Mouse (Mus musculus) urinary bladder, postnatal 10 days (tissue): ENCODE results near the gene 1700010B08Rik.
"Not testable (repeated sequence)": the region's sequence is repeated elsewhere in the genome, so short reads cannot be mapped to it uniquely, and the experiment has no call there.

Source experiments
- DNase-seq: peaks from one replicate; pipeline ENCODE4 v3.0.0; 2022; ENCODE audit warnings: low spot score

The 1700010B08Rik gene

DNA sequence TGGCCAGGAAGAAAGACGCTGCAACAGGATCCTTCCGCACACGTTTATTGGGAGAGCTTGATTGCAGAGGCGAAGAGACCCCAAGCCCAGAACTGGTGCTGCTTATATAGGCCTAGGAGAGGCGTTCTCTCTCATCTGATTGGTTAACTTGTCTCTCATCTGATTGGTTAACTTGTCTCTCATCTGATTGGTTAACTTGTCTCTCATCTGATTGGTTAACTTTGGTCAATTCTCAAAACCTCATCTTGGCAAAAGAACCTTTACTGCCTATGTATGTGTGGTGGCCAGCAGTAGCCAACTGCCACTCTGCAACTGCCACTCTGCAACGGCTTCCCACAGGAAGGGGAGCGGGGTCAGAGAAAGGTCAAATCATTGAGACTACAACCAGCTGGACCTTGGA lies at the start of gene 1700010B08Rik:
TSS of gene 1700010B08Rik (plus strand) at position 301 of the 400 bp plus-strand sequence.
- not testable (repeated sequence) for DNase-seq

DNA sequence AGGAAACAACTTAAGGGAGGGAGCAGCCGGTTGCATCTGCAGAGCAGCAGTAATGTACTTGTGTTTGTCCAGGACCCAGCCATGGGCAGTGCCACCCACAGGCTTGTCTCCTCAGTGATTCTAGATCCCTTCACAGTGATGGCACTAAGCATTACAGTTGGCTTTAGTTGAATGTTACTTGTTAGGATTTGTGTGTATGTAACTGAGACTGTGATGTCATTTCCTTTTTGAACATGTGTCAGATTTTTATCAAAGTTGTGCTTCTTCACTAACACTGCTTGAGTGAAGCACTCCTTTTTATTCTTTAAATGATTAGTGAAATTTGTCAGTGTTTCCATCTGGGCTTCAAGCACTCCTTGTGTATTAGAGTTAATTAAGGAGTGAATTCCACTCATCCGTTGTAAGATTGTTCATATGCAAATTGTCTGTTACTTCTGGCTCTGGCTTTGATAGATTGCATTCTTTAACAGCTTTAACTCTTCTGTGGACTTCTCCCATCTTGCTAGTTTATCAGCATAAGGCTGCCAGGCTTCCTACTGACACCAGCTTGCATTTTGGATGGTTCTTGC lies 46.8 kb upstream of the 1700010B08Rik start:
- DNase-seq = no peak

DNA sequence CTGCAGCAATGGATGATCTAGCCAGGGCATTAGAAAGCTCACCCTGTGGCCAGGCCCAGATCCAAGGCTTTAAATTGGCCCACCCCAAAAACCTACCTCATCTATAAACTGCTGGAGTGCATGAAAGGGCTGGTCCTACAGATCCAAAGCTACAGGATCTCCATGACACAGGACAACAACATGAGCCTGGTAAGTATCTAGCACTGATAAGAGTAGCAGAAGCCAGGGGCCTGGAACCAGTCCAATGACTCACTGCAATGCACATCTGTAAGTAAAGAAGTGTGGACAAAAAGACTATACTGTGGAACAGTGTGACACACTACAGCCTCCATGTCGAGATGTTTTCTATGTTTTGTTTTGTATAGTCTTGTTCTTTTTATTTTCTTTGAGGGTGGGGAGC lies 45.7 kb upstream of the 1700010B08Rik start:
- no peak for DNase-seq

DNA sequence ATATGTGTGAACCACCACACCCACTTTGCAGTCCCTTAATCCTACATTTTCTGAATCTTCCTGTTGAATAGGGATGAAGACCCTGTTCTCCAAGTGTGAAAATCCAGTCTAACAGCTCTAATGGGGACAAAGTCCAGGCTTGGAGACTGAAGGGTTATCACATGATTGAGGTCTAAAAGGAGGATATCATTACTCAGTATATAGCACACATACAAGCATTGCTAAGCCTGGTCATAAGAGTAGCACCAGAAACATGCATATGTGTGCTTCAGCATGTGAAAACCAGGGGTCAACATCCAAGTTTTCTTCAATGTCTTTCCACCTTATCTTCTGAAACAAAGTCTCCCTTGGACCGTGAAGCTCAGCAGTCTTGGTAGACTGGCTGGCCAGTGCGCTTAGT lies 40.6 kb upstream of the 1700010B08Rik start:
- DNase-seq = no peak

DNA sequence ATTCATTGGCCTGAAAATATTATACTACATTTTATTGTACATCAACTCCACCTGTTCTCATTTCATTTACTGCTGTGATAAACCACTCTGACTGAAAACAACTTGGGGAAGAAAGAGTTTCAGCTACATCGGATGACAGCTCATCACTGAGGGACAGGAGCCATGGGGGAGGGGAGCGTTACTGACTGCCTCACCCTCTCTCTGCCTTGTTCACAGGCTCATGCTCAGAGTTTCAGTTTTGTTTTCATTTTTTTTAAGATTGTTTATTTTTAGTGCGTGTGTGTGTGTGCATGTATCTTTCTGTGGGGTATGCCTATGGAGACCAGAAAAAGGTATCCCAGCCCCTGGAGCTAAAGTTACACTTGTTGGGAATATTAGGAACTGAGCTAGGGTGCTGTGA lies 40.0 kb upstream of the 1700010B08Rik start:
- DNase-seq = no peak

DNA sequence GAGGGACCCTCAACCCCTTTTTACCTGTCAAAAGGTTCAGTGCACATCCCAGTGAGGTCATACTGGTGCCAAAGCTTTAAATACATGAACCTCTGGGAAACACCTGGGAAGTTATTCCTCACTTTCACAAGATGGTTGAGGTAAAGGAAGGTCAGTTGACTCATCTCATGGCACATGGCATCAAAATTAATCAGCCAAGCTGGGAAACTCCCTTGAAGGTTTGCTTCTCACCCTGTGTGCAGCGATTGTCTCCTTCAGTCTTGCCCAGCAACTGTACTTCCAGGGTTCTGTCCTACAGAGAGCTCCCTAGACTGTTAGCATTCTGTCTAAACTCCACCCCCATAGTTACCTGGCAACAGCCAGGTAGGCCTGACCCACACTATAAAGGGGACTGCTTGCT lies 39.1 kb upstream of the 1700010B08Rik start:
- no peak for DNase-seq

DNA sequence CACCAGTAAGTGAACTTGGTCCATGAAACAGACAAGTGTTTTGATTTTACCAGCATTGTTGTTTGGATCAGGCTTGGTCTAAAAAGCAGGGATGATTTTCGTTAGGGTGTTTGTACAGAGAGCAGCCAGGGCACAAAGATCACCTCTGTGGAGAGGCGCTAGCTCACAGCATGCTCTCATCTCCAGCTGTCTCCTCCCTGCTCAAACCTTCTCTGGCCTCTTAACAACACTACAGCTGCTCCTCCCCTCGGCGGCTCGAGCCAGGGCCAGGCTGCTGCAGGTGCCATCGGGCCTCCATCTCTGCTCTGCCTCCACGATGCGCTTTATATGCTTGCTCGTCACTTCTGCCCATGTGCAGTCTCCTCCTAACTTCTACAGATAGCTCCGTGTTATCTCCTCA lies 36.4 kb upstream of the 1700010B08Rik start:
- DNase-seq = no peak

DNA sequence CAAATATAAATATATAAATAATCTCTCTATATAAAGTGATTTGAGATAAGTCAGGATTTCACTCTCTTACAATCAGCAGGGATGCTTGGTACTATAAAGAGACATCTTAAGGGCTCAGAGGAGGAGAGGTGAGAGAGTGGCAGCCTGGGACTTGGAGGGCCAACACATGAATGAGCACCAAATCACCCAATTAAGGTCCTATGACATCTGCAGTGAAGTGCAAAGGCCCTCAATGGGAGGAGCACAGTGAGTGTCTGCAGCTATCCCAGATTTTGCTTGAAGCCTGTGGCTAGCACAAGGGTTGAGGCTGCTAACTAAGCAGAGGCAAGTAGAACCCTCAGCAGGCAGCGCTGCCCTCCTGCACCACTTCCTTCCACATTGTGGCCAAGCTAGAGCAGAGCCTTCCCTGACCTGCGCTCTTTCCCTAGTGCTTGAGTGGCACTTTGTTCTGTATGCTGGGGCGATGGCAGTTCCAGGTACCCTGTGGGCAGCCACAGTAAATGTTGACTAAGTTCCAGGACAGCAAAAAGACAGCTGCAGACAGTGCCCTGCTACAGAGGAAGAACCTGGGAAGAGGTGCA lies 33.3 kb upstream of the 1700010B08Rik start:
- no peak for DNase-seq

DNA sequence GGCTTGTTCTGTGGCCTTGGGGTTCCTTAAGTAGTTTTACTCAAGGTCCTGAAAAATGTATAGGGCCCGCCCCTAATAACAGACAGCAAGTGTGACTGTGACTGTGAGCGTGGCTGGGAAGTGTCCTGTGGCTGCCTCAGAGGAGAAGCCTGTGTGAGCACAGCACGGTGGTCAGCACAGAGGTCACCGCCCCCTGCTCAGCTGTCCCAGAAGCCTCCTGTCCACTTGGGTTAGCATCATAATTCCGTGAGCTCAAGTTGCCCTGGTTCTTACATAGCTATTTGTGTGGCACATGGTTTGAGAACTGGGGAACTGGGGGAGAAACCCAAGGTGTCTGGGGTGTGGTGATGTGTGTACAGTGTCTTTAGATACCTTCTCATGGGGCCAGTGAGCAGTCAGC lies 31.9 kb upstream of the 1700010B08Rik start:
- DNase-seq = no peak

DNA sequence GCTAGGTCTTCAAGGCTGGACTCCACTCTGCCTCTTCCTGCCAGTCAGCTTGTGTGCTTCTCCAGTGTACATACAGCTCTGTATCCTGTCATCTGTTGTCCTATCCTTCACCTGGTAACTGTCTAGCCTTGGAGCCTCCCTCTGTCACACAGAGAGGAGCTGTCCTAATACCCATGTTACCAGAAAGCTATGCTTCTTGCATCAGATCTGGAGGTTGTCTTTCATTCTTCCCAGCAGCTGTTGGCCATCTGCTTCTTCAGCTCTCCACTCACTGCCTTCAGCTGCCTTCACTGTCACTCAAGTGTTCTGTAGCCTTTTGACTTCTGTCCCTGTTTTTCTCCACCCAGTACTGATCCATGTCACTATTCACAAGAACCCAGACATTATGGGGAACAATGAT lies 29.4 kb upstream of the 1700010B08Rik start:
- DNase-seq = no peak

DNA sequence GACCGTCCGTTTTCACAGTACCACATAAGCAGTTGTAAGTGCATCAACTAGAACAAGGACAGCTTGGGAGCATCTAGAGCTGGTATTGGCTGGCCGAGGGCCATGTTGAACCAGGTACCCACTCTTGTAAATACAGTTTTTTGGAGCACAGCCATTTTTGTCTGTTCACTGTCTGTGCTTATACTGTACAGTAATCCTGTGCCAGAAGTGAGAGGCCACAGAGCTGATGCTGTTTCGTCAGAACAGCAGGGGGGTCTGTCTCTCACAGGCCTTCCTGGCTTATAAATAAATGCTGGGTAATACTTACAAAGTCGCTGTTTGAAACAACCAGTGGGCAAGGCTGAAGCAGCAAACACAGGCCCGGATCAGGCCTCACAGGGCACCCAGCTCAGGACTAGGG lies 27.5 kb upstream of the 1700010B08Rik start:
- DNase-seq = no peak

DNA sequence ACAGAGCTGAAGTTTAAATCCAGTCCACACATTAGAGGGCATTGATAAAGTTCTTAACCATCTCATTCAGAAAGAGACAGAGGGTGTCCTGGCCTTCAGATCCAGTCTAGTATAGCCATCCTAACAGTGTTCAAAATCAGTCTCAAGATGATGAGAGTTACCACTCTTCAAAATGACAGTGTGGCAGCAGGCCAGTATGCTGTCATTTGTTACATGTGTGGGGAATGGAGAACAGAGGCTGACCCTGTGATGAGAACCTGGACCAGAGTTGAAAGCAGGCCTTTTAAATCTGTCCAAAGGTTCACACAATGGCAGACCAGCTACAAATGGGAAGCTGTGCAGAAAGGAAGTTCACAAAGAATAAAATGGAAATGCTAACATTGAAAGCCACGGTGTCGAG lies 26.5 kb upstream of the 1700010B08Rik start:
- no peak for DNase-seq

DNA sequence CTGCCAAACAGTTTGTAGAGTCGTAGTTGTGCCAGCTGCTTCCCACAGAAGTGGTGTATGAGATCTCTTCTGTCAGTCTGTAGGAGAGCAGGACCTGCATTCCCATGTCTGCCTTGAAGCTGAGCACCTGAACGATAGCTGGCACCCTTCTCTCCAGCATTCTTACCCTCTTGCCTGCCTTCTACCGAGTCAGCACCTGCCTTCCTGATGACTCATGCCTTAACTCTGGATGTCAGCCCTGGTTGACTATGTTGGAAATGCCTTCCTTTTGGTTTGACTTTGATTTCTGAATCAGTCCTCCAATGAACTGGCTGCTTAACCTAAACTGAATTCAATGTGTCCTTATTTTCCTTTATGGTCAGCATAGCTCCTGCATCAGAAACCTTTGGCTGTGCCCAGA lies 20.4 kb upstream of the 1700010B08Rik start:
- DNase-seq = no peak

DNA sequence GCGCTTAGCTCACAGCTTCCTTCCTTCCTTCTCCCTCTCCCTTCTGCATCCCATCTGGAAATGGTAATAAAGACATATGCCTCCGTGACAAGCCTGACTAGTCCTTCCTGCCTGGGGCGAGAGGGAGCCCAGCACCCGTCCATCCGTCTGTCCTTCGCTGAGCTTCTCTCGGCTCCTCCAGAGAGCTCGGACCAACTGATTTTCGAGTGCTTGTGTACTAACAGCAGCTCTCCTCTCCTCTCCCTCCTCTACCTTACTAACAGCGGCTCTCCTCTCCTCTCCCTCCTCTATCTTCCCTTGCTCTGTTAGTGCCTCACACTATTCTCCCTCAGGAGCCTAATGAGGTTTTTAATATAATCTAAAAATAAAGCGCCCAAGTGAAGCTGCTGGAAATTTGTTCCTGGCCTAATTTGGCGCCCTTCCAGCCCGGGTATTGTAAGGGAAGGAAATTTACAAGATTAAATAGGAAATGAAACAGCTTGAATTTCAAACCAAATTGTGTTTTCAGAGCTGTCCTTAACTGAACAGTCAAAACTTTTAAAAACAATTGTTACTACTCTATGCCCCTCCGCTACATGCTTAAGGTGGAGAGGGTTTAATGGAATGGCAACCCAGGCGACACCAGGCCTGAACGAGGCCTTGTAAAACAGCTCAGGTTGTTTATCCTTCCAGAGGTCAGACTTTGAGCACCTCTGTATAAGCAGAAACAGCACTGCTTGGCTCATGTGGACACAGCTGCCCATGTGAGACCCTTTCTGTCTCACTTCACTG lies 16.9 kb upstream of the 1700010B08Rik start:
- no peak for DNase-seq

DNA sequence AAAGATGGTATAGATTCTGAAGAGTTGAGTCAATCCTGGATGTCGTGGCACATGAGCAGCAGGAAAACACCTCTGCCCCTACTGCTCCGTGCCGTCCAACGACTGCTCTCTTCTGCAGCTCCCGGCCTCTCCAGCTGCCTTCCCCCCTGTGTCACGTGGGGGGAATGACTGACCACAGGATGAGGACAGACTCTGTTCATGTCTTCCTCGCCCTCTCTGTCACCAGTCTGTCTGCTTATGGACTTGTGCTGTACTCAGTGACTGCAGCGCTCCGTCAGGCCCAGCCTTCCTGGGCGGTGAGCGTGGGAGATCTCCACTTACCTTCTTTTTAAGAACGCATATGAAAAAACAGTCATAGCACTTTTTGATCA lies 16.4 kb upstream of the 1700010B08Rik start:
- DNase-seq = no peak

DNA sequence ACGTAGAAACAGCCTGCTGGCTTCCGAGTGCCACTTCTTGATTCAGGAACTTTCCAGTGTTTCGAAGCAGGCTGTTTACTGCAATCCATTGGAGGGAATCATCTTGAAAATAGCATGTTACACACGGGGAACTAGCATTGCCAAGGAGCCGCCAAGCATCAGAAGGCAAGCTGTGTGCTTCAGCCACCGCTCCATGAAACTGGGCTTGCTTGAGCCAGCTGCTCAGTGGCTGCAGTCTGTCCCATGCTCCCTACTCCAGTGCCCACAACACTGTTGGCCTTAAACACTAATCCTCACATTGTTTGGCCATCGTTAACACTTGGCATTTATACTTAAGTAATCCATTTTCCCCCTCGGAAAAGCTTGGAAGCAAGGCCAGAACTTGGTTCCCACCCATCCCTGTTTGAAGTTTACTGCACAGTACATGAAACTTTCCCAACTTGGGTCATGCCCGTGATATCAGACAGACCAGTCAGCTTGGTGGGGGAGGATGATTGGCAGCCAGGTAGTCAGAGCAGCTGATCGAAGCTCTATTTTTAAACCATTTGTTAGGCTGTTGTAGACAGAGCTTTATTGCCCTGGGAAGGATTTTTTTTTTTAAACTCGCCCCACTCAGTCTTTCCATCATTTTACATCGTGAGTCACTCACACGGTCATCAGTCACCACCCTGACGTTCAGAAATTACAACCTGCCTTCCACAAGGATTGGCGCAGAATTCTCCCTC lies 13.2 kb upstream of the 1700010B08Rik start:
- no peak for DNase-seq

DNA sequence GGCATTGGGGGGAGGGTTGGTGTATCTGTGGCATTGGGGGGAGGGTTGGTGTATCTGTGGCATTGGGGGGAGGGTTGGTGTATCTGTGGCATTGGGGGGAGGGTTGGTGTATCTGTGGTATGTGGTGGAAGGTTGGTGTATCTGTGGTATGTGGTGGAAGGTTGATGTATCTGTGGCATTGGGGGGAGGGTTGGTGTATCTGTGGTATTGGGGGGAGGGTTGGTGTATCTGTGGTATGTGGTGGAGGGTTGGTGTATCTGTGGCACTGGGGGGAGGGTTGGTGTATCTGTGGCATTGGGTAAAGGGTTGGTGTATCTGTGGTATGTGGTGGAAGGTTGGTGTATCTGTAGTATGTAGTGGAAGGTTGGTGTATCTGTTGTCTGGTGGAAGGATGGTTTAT lies 11.6 kb upstream of the 1700010B08Rik start:
- not testable (repeated sequence) for DNase-seq

DNA sequence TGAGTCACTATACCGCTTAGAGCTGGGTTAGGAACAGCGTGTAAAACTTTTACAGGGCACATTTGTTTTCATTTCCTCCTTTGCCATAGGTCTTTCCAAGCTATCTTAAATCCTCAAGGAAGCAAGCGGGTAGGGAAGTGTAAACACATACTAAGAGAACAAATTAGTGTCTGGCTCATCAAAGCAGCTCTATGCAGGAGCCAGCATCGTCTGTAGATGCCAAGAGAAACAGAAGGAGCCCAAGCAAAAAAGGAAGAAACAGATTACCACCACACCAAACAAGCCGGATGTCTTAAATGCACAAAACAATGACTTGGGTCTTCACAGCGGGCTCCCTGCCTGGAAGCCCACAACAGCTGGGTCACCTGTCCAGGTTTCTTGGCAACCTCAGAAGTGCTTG lies 9.0 kb upstream of the 1700010B08Rik start:
- no peak for DNase-seq

DNA sequence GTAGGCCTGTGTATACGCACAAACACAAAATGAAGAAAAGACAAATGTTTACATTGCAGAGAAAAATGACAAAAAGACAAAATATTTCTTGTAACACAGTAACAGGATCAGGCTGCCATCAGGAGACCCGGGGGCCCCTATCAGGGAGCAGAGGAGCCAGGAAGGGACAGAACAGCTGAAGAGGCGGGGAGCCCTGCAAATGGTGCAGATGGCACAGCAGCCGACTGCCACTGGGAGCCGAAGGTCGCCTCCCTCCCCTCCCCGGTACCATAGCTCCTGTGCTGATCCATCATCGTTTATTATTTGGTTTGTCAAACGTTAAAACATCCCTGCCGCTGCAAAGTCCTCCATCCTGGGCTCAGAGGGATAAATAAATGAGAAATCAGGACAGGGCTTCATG lies 6.6 kb upstream of the 1700010B08Rik start:
- no peak for DNase-seq

DNA sequence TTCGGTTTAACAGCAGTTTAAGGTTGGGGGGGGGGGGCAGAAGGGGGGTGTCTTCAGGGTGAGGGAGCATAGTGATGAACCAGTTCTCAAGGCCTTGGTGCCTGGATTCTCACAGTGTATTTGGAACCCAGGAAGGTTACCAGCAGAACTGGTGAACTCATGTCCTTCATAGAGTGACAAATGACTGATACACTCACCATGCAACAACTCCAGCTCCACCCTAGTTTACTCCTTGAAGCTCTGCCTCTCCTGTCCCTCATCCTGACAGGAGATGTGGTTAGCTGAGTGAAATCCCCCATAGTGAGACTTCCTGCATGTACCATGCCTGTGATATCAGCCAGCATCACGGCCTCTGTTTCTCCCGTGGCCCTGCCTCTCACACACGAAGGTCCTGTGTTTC lies 6.0 kb upstream of the 1700010B08Rik start:
- DNase-seq = no peak

DNA sequence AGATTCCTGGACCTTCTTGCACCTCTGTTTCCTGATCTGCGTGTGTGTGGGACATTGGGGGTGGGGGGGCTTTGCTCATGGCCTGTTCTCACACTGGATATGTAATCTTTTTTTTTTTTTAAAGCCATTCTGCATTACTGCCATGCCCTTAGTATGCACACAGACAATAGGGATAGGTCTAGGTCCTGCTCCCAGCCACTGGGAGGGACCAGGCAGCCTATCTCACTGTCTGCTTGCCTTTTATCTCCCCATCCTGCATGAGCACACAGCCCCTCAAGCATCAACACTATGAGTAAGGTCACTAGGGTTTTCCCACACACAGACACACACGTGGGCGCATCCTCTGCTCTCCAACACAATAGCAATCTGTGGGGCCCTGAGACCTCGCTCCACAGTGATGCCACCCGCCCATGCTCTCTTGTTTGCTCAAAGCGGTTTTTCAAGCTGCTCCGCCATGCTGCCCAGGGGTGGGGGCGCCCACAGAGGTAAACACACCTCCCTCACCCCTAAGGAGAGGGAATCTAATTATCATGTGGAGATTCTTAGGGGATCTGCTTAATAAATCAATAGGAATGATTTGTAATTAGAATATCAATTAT lies 4.5 kb upstream of the 1700010B08Rik start:
- no peak for DNase-seq

DNA sequence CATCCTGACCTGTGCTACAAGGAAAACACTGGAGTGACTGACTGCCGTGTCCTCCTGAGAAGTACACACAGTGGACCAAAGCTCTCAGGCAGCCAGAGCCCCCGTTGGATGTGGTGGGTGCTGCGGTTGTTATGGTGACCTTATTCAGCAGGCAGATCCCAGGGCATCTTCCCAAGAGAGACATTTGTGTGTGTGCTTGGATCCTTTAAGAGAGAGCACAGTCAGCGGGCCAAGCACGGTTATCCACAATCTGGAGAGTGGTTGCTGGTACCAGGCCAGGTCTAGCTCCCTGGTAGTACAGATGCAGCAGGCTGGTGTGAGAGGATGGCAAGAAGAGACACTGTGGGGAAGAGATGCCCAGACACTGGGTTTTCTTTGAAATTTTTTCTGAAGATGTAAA lies 2.2 kb upstream of the 1700010B08Rik start:
- no peak for DNase-seq
